Mouse (Mus musculus): ENCODE data around the gene Izumo1r.

DNA sequence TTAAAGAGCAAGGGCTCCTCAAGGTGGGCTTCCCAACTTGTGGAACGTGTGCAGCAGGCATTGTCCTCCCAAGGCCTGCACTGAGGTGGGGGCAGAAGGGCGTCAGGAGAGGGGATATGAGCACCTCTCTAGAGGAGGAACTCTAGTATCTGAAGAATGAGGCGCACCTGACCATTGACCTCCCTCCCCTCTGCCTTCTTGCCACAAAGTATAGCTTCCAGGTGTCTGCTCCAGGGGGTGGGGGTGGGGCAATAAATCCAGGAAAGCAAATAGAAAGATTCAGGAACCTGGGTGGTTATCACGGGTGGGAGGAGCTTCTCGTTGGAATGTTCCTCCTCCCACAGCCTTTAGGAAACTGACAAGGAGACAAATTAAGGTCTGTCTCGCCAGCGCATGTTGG, 2.0 kb downstream of the Izumo1r start:
- TF ChIP-seq CTCF (IDR thresholded peaks at IDR 0.05; ENCODE audit: borderline replicate concordance, control insufficient read depth, extremely low read depth, insufficient read depth, low read length, poor library complexity): no peak
- no peak for TF ChIP-seq POLR2A (IDR thresholded peaks at IDR 0.05; ENCODE audit: control insufficient read depth, extremely low read depth, insufficient read depth, low read length, poor library complexity)

Data from thymus, adult 2 months (tissue).